Mouse (Mus musculus) monocyte, adult 5-6 weeks (primary cell): ENCODE data around the gene Lrp6. TPM values are rescaled to one million over a fixed set of nuclear protein-coding genes. Genes with fewer than 3 reads are reported as not detected.

ENCODE experiments used
- ATAC-seq: fragments of 153-309, 156-312 bp; replicated peaks from 2 replicates; pipeline ENCODE4 v1.8.0; 2017; ENCODE audit warnings: mild to moderate bottlenecking; ENCODE audit not compliant: low TSS enrichment, insufficient number of reproducible peaks, severe bottlenecking, poor library complexity, low FRiP score
- total RNA-seq: library from RNA; stranded (forward); fragments of 200-1000, 200-491, 200-594 nt; gene quantifications from 3 replicates; pipeline ENCODE4 v1.2.3, GENCODE M21; 2017

The Lrp6 gene
- total RNA-seq, 1 experiment from 2014 or later = 39.6 TPM

- no peak for ATAC-seq
Observed at GRCm38 (mm10) chr6:134425216-134425717, 141.5 kb downstream of the Lrp6 start.

- ATAC-seq = no peak
Observed at GRCm38 (mm10) chr6:134421921-134422320, 144.8 kb downstream of the Lrp6 start.

GRCm38 (mm10) chr6:134420375-134420774 is 146.4 kb downstream of the Lrp6 start:
- ATAC-seq = no peak

GRCm38 (mm10) chr6:134417886-134418285 is 148.9 kb downstream of the Lrp6 start:
- no peak for ATAC-seq

GRCm38 (mm10) chr6:134416556-134417105 is 150.1 kb downstream of the Lrp6 start:
- ATAC-seq = no peak

GRCm38 (mm10) chr6:134414532-134414883 is 152.3 kb downstream of the Lrp6 start:
- ATAC-seq = no peak; the same call in 1 of the 2 replicates

- peak; percentile 41; the same call in 1 of the 2 replicates for ATAC-seq
Observed at GRCm38 (mm10) chr6:134413706-134414531, 152.8 kb downstream of the Lrp6 start.

- no peak for ATAC-seq
Observed at GRCm38 (mm10) chr6:134407226-134407625, 159.5 kb downstream of the Lrp6 start.

- ATAC-seq = no peak
Observed at GRCm38 (mm10) chr6:134403684-134404070, 163.1 kb downstream of the Lrp6 start.

GRCm38 (mm10) chr6:134402914-134403683 is 163.7 kb downstream of the Lrp6 start:
- no peak for ATAC-seq

Other genes with a start within 250 kb of the Lrp6 start
- 0.57 to 2.3 TPM (median 1.7 TPM) in 3 replicates for gene Bcl2l14, start 170.6 kb downstream of the Lrp6 start, total RNA-seq
- gene Mansc1, start 65.5 kb upstream of the Lrp6 start, total RNA-seq = 0.68 to 1.8 TPM (median 0.96 TPM) in 3 replicates
- 6.4 to 10.1 TPM (median 10.1 TPM) in 3 replicates for gene Borcs5, start 72.5 kb upstream of the Lrp6 start, total RNA-seq
- gene Dusp16, start 225.7 kb upstream of the Lrp6 start, total RNA-seq = 234 to 312 TPM (median 310 TPM) in 3 replicates